Mouse (Mus musculus) megakaryocyte-erythroid progenitor cell, adult 5 weeks (primary cell): ENCODE results near the gene Mgat5b. TPM values are rescaled to one million over a fixed set of nuclear protein-coding genes. Genes with fewer than 3 reads are reported as not detected.

Experiments used
- polyA plus RNA-seq: library from polyadenylated mRNA; stranded (reverse); fragments of >175 nt; gene quantifications from 2 replicates; pipeline ENCODE4 v1.2.3, GENCODE M21; 2012

Mgat5b gene
- polyA plus RNA-seq = not detected in 2 replicates

DNA sequence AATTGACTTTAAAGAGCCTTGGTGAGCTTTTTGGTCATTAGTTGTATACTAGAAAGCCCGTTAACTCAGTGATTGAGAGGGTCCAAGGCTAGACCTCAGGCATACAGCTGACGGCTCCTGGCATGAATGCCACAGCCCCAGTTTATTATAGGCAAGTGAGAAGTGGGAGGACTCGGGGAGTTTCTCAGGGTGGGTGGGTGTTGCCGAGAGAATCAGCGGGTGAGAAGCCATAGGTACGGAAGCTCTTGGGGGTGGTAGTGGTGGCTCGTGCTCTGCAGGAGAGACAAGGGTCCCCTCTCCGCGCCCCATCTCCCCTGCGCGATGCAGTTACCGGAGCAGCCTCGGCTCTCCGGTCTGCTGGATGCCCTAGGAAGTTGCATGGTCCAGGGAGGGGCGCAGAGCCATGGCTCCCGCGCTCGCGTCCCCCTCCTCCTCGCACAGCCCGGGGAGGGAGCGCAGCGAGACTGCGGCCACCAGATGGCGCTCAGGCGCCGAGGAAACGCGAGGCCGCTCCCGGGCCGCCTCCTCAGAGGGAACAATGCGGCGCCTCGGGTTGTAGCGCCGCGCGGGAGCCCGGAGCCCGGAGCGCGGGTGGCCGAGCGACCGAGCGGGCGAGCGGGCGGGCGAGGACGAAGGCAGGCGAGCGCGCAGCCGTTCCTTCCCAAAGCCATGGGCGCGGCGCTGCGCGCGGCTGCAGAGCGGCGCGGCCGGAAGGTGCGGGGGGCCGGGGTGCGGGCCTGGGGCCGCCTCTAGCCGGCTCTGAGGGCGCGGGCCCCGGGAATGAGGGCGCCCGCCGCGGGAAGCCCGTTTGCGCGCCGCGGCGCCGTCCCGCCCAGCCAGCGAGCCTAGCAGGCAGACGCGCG, at the start of gene Mgat5b:
Gene Mgat5b (plus strand): TSS at position 541 of the 863 bp plus-strand sequence.

Other genes with a start within 250 kb of the Mgat5b start
- not detected in 2 replicates for gene St6galnac1, start 143.4 kb upstream of the Mgat5b start, polyA plus RNA-seq
- 1.9 and 3.2 TPM in 2 replicates for gene Mxra7, start 90.8 kb upstream of the Mgat5b start, polyA plus RNA-seq
- gene Mettl23, start 75.6 kb upstream of the Mgat5b start, polyA plus RNA-seq = 18.4 and 22.2 TPM in 2 replicates
- gene Jmjd6, start 75.4 kb upstream of the Mgat5b start, polyA plus RNA-seq = 65.2 and 71.5 TPM in 2 replicates
- 13.9 and 16.1 TPM in 2 replicates for gene Mfsd11, start 66.4 kb upstream of the Mgat5b start, polyA plus RNA-seq
- 1,376 and 1,382 TPM in 2 replicates for gene Srsf2, start 65.8 kb upstream of the Mgat5b start, polyA plus RNA-seq
- gene Sec14l1, start 196.3 kb downstream of the Mgat5b start, polyA plus RNA-seq = 21.2 and 22.9 TPM in 2 replicates